Mouse (Mus musculus) C2C12 (cell line): ENCODE measurements around the gene Rnf181.

Source experiments
- CTCF ChIP-seq: IDR thresholded peaks from one replicate; pipeline ENCODE4 v1.5.1; 2011; ENCODE audit not compliant: control insufficient read depth, insufficient read depth, insufficient read length
- MYOG ChIP-seq: IDR thresholded peaks from one replicate; pipeline ENCODE4 v1.6.1; 2011; ENCODE audit not compliant: control insufficient read depth, insufficient read length; ENCODE audit errors: extremely low read depth

DNA sequence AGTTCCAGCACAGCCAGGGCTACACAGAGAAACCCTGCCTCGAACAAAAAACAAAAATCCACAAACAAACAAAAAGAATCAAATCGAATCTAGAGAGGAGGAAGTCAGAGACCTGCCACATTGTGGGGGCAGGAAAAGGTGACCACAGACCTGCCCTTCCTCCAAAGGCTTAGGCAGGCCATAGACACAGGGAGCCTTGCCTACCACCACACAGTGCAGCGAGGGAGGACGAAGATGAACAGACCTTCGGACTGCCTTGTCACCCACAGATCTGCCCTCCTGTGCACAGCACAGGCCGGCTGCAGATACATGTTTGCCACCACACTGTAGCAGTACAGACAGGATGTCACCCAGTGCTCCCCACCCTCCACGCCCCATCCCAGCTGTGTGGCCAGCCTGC, 43.8 kb upstream of the Rnf181 start:
- TF ChIP-seq CTCF: no peak
- no peak for TF ChIP-seq MYOG
